Mouse (Mus musculus): Measurements from ENCODE around the gene P3h2.

Gene P3h2

GRCm38 (mm10) chr16:26105115-26105974 lies at the start of gene P3h2:
P3h2 (minus strand) TSS chr16:26105784.
- DNase-seq (ENCODE audit: extremely low read depth, insufficient read length, low spot score) = peak; percentile 11

GRCm38 (mm10) chr16:26152258-26152657 lies 46.7 kb upstream of the P3h2 start:
- no peak for DNase-seq (ENCODE audit: extremely low read depth, insufficient read length, low spot score)

- DNase-seq (ENCODE audit: extremely low read depth, insufficient read length, low spot score) = no peak
Observed at GRCm38 (mm10) chr16:26150943-26151342, 45.4 kb upstream of the P3h2 start.

- no peak for DNase-seq (ENCODE audit: extremely low read depth, insufficient read length, low spot score)
Observed at GRCm38 (mm10) chr16:26146853-26147252, 41.3 kb upstream of the P3h2 start.

GRCm38 (mm10) chr16:26131126-26131525 lies 25.5 kb upstream of the P3h2 start:
- no peak for DNase-seq (ENCODE audit: extremely low read depth, insufficient read length, low spot score)

- DNase-seq (ENCODE audit: extremely low read depth, insufficient read length, low spot score) = no peak
Observed at GRCm38 (mm10) chr16:26106618-26107017, 1.0 kb upstream of the P3h2 start.

GRCm38 (mm10) chr16:26106041-26106617 lies 545 bp upstream of the P3h2 start:
- no peak for DNase-seq (ENCODE audit: extremely low read depth, insufficient read length, low spot score)

GRCm38 (mm10) chr16:26104274-26104673 lies 1.3 kb downstream of the P3h2 start:
- DNase-seq (ENCODE audit: extremely low read depth, insufficient read length, low spot score) = no peak

- DNase-seq (ENCODE audit: extremely low read depth, insufficient read length, low spot score) = no peak
Observed at GRCm38 (mm10) chr16:26102856-26103255, 2.7 kb downstream of the P3h2 start.

GRCm38 (mm10) chr16:26100167-26100566 lies 5.4 kb downstream of the P3h2 start:
- DNase-seq (ENCODE audit: extremely low read depth, insufficient read length, low spot score) = no peak

GRCm38 (mm10) chr16:26095696-26096284 lies 9.8 kb downstream of the P3h2 start:
- DNase-seq (ENCODE audit: extremely low read depth, insufficient read length, low spot score) = no peak

GRCm38 (mm10) chr16:26093888-26094287 lies 11.7 kb downstream of the P3h2 start:
- no peak for DNase-seq (ENCODE audit: extremely low read depth, insufficient read length, low spot score)

- DNase-seq (ENCODE audit: extremely low read depth, insufficient read length, low spot score) = no peak
Observed at GRCm38 (mm10) chr16:26088976-26089375, 16.6 kb downstream of the P3h2 start.

GRCm38 (mm10) chr16:26088240-26088639 lies 17.3 kb downstream of the P3h2 start:
- DNase-seq (ENCODE audit: extremely low read depth, insufficient read length, low spot score) = no peak

GRCm38 (mm10) chr16:26086955-26087354 lies 18.6 kb downstream of the P3h2 start:
- DNase-seq (ENCODE audit: extremely low read depth, insufficient read length, low spot score) = no peak

GRCm38 (mm10) chr16:26085160-26085559 lies 20.4 kb downstream of the P3h2 start:
- no peak for DNase-seq (ENCODE audit: extremely low read depth, insufficient read length, low spot score)

GRCm38 (mm10) chr16:26082831-26083230 lies 22.8 kb downstream of the P3h2 start:
- DNase-seq (ENCODE audit: extremely low read depth, insufficient read length, low spot score) = peak; percentile 54

- DNase-seq (ENCODE audit: extremely low read depth, insufficient read length, low spot score) = no peak
Observed at GRCm38 (mm10) chr16:26082391-26082790, 23.2 kb downstream of the P3h2 start.

- no peak for DNase-seq (ENCODE audit: extremely low read depth, insufficient read length, low spot score)
Observed at GRCm38 (mm10) chr16:26078923-26079351, 26.6 kb downstream of the P3h2 start.

- no peak for DNase-seq (ENCODE audit: extremely low read depth, insufficient read length, low spot score)
Observed at GRCm38 (mm10) chr16:26078100-26078422, 27.5 kb downstream of the P3h2 start.

GRCm38 (mm10) chr16:26077246-26078099 lies 28.1 kb downstream of the P3h2 start:
- no peak for DNase-seq (ENCODE audit: extremely low read depth, insufficient read length, low spot score)
